9 mouse cellular contexts compared by ENCODE assay signal in genomic region chr11:8662706-8663429, GRCm38 (mm10). TPM values are rescaled to one million over a fixed set of nuclear protein-coding genes. Genes with fewer than 3 reads are reported as not detected.
A peak's percentile ranks its signal among the peaks of the same experiment; 100 is the strongest.
DNase-seq lines count a peak whose midpoint lies in the region; ATAC-seq and TF ChIP-seq lines count a peak whose summit lies in the region.
"Had no signal": no experiment of that assay in that cellular context is flagged by ENCODE, and none has a peak within 500 bp of the region (broad histone marks: within the 10 kb centered on the region; RNA-seq: fewer than 3 reads in every experiment).

No protein-coding gene starts in this region.

- H3K4me2 ChIP-seq in kidney, embryonic 15.5 days = peak overlapping the region; percentile 86
- peak overlapping the region; percentile 89 for H3K4me2 ChIP-seq in intestine, postnatal 0 days (replicated peaks; ENCODE audit: low read depth)

- no peaks in the 10 kb centered on the region for H3K9me3 ChIP-seq in kidney, embryonic 15.5 days (replicated peaks)
- H3K9me3 ChIP-seq in forebrain, embryonic 10.5 days = no peaks in the 10 kb centered on the region; the same call in 1 of the 2 replicates
- no peaks in the 10 kb centered on the region for H3K9me3 ChIP-seq in intestine, postnatal 0 days (ENCODE audit: control insufficient read depth)

- H3K36me3 ChIP-seq in kidney, embryonic 15.5 days = peaks cover 7% of the 10 kb centered on the region
- 0 out of 2 replicates have a peak, but pooled peaks cover 3% of the 10 kb centered on the region for H3K36me3 ChIP-seq in forebrain, embryonic 10.5 days (replicated peaks)
- H3K36me3 ChIP-seq in intestine, postnatal 0 days (ENCODE audit: control insufficient read depth, insufficient read depth) = no peaks in the 10 kb centered on the region

- H3K27me3 ChIP-seq in kidney, embryonic 15.5 days = no peaks in the 10 kb centered on the region
- peaks cover 19% of the 10 kb centered on the region for H3K27me3 ChIP-seq in forebrain, embryonic 10.5 days (ENCODE audit: poor library complexity, severe bottlenecking)
- H3K27me3 ChIP-seq in intestine, postnatal 0 days (replicated peaks; ENCODE audit: control insufficient read depth, insufficient read depth, low read length) = no peaks in the 10 kb centered on the region
- H3K27me3 ChIP-seq: Patski had no signal

- TF ChIP-seq CTCF in intestine, postnatal 0 days (IDR thresholded peaks at IDR 0.05; ENCODE audit: low read depth) = no peak

- 31% methylated on average over 4 of the region's 4 CpGs for WGBS in kidney, embryonic 15.5 days
- 55% methylated on average over 4 of the region's 4 CpGs for WGBS in forebrain, embryonic 10.5 days
- WGBS in intestine, postnatal 0 days = 4% methylated on average over 4 of the region's 4 CpGs

- H3K9ac ChIP-seq in kidney, embryonic 15.5 days = peak overlapping the region; percentile 93
- peak overlapping the region; percentile 95; the same call in 1 of the 2 replicates for H3K9ac ChIP-seq in intestine, postnatal 0 days (ENCODE audit: low read depth, low read length)

- ATAC-seq in kidney, embryonic 15.5 days (replicated peaks; ENCODE audit: low FRiP score) = no peak
- ATAC-seq in intestine, postnatal 0 days = no peak
- no peak for ATAC-seq in erythroid progenitor cell, adult 5-6 weeks (replicated peaks; ENCODE audit: low FRiP score, poor library complexity, severe bottlenecking)

- peak overlapping the region; percentile 77 for H3K4me3 ChIP-seq in kidney, embryonic 15.5 days (replicated peaks)
- peak overlapping the region; percentile 80 for H3K4me3 ChIP-seq in forebrain, embryonic 10.5 days
- H3K4me3 ChIP-seq in intestine, postnatal 0 days (ENCODE audit: low read depth, low read length) = peak overlapping the region; percentile 92

- peaks cover 61% of the 10 kb centered on the region for H3K4me1 ChIP-seq in kidney, embryonic 15.5 days
- H3K4me1 ChIP-seq in forebrain, embryonic 10.5 days = peaks cover 53% of the 10 kb centered on the region
- H3K4me1 ChIP-seq in intestine, postnatal 0 days (replicated peaks; ENCODE audit: control insufficient read depth, insufficient read depth, low read length) = peaks cover 18% of the 10 kb centered on the region; the same call in 1 of the 2 replicates

- peak overlapping the region; percentile 61 for H3K27ac ChIP-seq in kidney, embryonic 15.5 days
- peak overlapping the region; percentile 94 for H3K27ac ChIP-seq in forebrain, embryonic 10.5 days
- peak overlapping the region; percentile 97 for H3K27ac ChIP-seq in intestine, postnatal 0 days (ENCODE audit: low read depth, low read length)

- DNase-seq in kidney, adult 8-10 months = no peak
- no peak for DNase-seq in forebrain, embryonic 10.5 days (ENCODE audit: extremely low spot score, low spot score)
- DNase-seq in lung, postnatal 4 days = peak; percentile 46 to 66
- no peak for DNase-seq in adrenal gland, adult (ENCODE audit: inconsistent age in 2 of 2, low spot score in 1 of 2)
- DNase-seq in layer of hippocampus, adult 8-10 months (ENCODE audit: low spot score in 2 of 2) = no peak

RNA-seq across cellular contexts. Expression of gene Tns3, which starts 1.5 kb away (rescaled TPM):
- 25.7 and 27.7 TPM in 2 replicates for polyA plus RNA-seq in kidney, embryonic 15.5 days (2015; fragmentation: Nextera tagmentation; extraction: Ambion mirVana)
- 13.3 and 13.8 TPM in 2 replicates for polyA plus RNA-seq in forebrain, embryonic 10.5 days (2016; fragmentation: Nextera tagmentation; extraction: Ambion mirVana)
- polyA plus RNA-seq in intestine, postnatal 0 days (2015; fragmentation: Nextera tagmentation; extraction: Ambion mirVana) = 10.5 and 11.4 TPM in 2 replicates
- total RNA-seq in layer of hippocampus, adult 8-10 months (2022) = 10 to 100 TPM; 50.9 to 62.2 (median 57.3) TPM
- total RNA-seq in erythroid progenitor cell, adult 5-6 weeks (2015; ENCODE audit: low replicate concordance) = 6.1 and 6.3 TPM in 2 replicates
- 1.7 and 5.1 TPM in 2 replicates for total RNA-seq in erythroid progenitor cell, adult 5-6 weeks (2017; ENCODE audit: low replicate concordance)

Comparison
In these comparisons a context has a peak if more than half of its experiments do, and no peak if none do; other contexts are left out.
1. DNase-seq: peak in lung, postnatal 4 days (2 of 2); none in kidney, adult 8-10 months (0 of 2), forebrain, embryonic 10.5 days (single experiment), adrenal gland, adult (0 of 2) and layer of hippocampus, adult 8-10 months (0 of 2).
2. Peak in every context shown above with its lines, with median percentiles within 50 percentile points of each other: H3K27ac ChIP-seq and H3K4me3 ChIP-seq.